Mouse (Mus musculus): ENCODE data around the gene Ift172. TPM values are rescaled to one million over a fixed set of nuclear protein-coding genes. Genes with fewer than 3 reads are reported as not detected.
A peak's percentile ranks its signal among the peaks of the same experiment; 100 is the strongest.

Gene Ift172
- polyA plus RNA-seq, 1 experiment from 2014 or later, result 28.5 TPM

- 72% methylated on average over 7 of the region's 8 CpGs for WGBS
- H3K9me3 ChIP-seq (ENCODE audit: control insufficient read depth, low read length), result 0 out of 2 replicates have a peak, but pooled peaks cover 4% of the 10 kb centered on the region
- no peak overlapping the region for H3K4me3 ChIP-seq (ENCODE audit: control insufficient read depth in 1 of 2, insufficient read depth in 1 of 2, low read depth in 1 of 2, low read length in 2 of 2)
Observed at GRCm38 (mm10) chr5:31301866-31302265, 10.9 kb upstream of the Ift172 start.

GRCm38 (mm10) chr5:31298486-31298885 is 7.6 kb upstream of the Ift172 start:
- H3K4me1 ChIP-seq (ENCODE audit: control insufficient read depth in 2 of 2, insufficient read depth in 2 of 2, low read length in 2 of 2), result peaks cover 5 to 11% of the 10 kb centered on the region in 2 experiments; a peak in 1 of 4 replicates
- H3K27me3 ChIP-seq (ENCODE audit: control insufficient read depth, insufficient read depth, low read length), result 0 out of 2 replicates have a peak, but pooled peaks cover 3% of the 10 kb centered on the region
- H3K4me2 ChIP-seq (ENCODE audit: low read length), result no peak overlapping the region
- no peak overlapping the region for H3K4me3 ChIP-seq (ENCODE audit: control insufficient read depth in 1 of 2, insufficient read depth in 1 of 2, low read depth in 1 of 2, low read length in 2 of 2)
- 41% methylated on average over 2 of the region's 2 CpGs for WGBS
- no peak for ATAC-seq (ENCODE audit: insufficient number of reproducible peaks, insufficient read depth, low FRiP score, low read depth)
- H3K27ac ChIP-seq (replicated peaks in 1 of 2; ENCODE audit: control insufficient read depth in 1 of 2, insufficient read depth in 1 of 2, low read depth in 2 of 2, low read length in 2 of 2), result no peak overlapping the region
- H3K9me3 ChIP-seq (ENCODE audit: control insufficient read depth, low read length), result no peaks in the 10 kb centered on the region
- 0 out of 2 replicates have a peak, but pooled peaks cover under 1% of the 10 kb centered on the region for H3K36me3 ChIP-seq (ENCODE audit: control insufficient read depth, insufficient read depth, low read length)
- H3K9ac ChIP-seq (ENCODE audit: low read length), result no peak overlapping the region

More at GRCm38 (mm10) chr5:31301866-31302265, 10.9 kb upstream of the Ift172 start:
- Histone ChIP-seq H3K4me2 (ENCODE audit: low read length) (no peak overlapping the region), H3K27me3 (ENCODE audit: control insufficient read depth, insufficient read depth, low read length) (0 out of 2 replicates have a peak, but pooled peaks cover 3% of the 10 kb centered on the region), H3K36me3 (ENCODE audit: control insufficient read depth, insufficient read depth, low read length) (no peaks in the 10 kb centered on the region), H3K9ac (ENCODE audit: low read length) (no peak overlapping the region), H3K4me1 (ENCODE audit: control insufficient read depth in 2 of 2, insufficient read depth in 2 of 2, low read length in 2 of 2) (peaks cover 4% of the 10 kb centered on the region in 2 experiments; a peak in 1 of 4 replicates), H3K27ac (replicated peaks in 1 of 2; ENCODE audit: control insufficient read depth in 1 of 2, insufficient read depth in 1 of 2, low read depth in 2 of 2, low read length in 2 of 2) (no peak overlapping the region)
- no peak for ATAC-seq (ENCODE audit: insufficient number of reproducible peaks, insufficient read depth, low FRiP score, low read depth)

- Histone ChIP-seq H3K4me1 (ENCODE audit: control insufficient read depth in 2 of 2, insufficient read depth in 2 of 2, low read length in 2 of 2) (peaks cover 5 to 11% of the 10 kb centered on the region in 2 experiments; a peak in 1 of 4 replicates), H3K27ac (replicated peaks in 1 of 2; ENCODE audit: control insufficient read depth in 1 of 2, insufficient read depth in 1 of 2, low read depth in 2 of 2, low read length in 2 of 2) (no peak overlapping the region), H3K4me3 (ENCODE audit: control insufficient read depth in 1 of 2, insufficient read depth in 1 of 2, low read depth in 1 of 2, low read length in 2 of 2) (no peak overlapping the region), H3K9ac (ENCODE audit: low read length) (no peak overlapping the region), H3K36me3 (ENCODE audit: control insufficient read depth, insufficient read depth, low read length) (peaks cover 5% of the 10 kb centered on the region; the same call in 1 of the 2 replicates), H3K27me3 (ENCODE audit: control insufficient read depth, insufficient read depth, low read length) (0 out of 2 replicates have a peak, but pooled peaks cover 3% of the 10 kb centered on the region), H3K4me2 (ENCODE audit: low read length) (no peak overlapping the region), H3K9me3 (ENCODE audit: control insufficient read depth, low read length) (no peaks in the 10 kb centered on the region)
- 80% methylated on average over 3 of the region's 3 CpGs for WGBS
- no peak for ATAC-seq (ENCODE audit: insufficient number of reproducible peaks, insufficient read depth, low FRiP score, low read depth)
Observed at GRCm38 (mm10) chr5:31297981-31298380, 7.1 kb upstream of the Ift172 start.

GRCm38 (mm10) chr5:31297047-31297757 is 6.3 kb upstream of the Ift172 start, which contains the start of gene Gckr:
Gckr (plus strand) TSS chr5:31297443.
- WGBS, result 33% methylated on average over 13 of the region's 13 CpGs

GRCm38 (mm10) chr5:31295606-31296141 is 4.8 kb upstream of the Ift172 start, which contains the start of gene Fndc4:
Fndc4 (minus strand) TSS chr5:31296080.
- peak; percentile 20; the same call in 1 of the 2 replicates for ATAC-seq (ENCODE audit: insufficient number of reproducible peaks, insufficient read depth, low FRiP score, low read depth)
- WGBS, result under 1% methylated on average over 43 of the region's 46 CpGs
- Histone ChIP-seq H3K4me2 (ENCODE audit: low read length) (peak within 1 kb of the TSS; percentile 98), H3K27me3 (ENCODE audit: control insufficient read depth, insufficient read depth, low read length) (0 out of 2 replicates have a peak, but pooled peaks cover 3% of the 10 kb centered on the region), H3K36me3 (ENCODE audit: control insufficient read depth, insufficient read depth, low read length) (peaks cover 11% of the 10 kb centered on the region; the same call in 1 of the 2 replicates), H3K27ac (replicated peaks in 1 of 2; ENCODE audit: control insufficient read depth in 1 of 2, insufficient read depth in 1 of 2, low read depth in 2 of 2, low read length in 2 of 2) (peak within 1 kb of the TSS in 1 of 2 experiments; percentile 28; a peak in 1 of 4 replicates), H3K4me1 (ENCODE audit: control insufficient read depth in 2 of 2, insufficient read depth in 2 of 2, low read length in 2 of 2) (peaks cover 5 to 16% of the 10 kb centered on the region in 2 experiments; a peak in 1 of 4 replicates), H3K9ac (ENCODE audit: low read length) (peak within 1 kb of the TSS; percentile 86), H3K9me3 (ENCODE audit: control insufficient read depth, low read length) (no peaks in the 10 kb centered on the region), H3K4me3 (ENCODE audit: control insufficient read depth in 1 of 2, insufficient read depth in 1 of 2, low read depth in 1 of 2, low read length in 2 of 2) (peak within 1 kb of the TSS; percentile 70 to 80)

More at GRCm38 (mm10) chr5:31297047-31297757, 6.3 kb upstream of the Ift172 start, which contains the start of gene Gckr:
- peaks cover 5 to 11% of the 10 kb centered on the region in 2 experiments; a peak in 1 of 4 replicates for H3K4me1 ChIP-seq (ENCODE audit: control insufficient read depth in 2 of 2, insufficient read depth in 2 of 2, low read length in 2 of 2)
- no peak within 1 kb of the TSS for H3K4me3 ChIP-seq (ENCODE audit: control insufficient read depth in 1 of 2, insufficient read depth in 1 of 2, low read depth in 1 of 2, low read length in 2 of 2)
- no peak within 1 kb of the TSS for H3K9ac ChIP-seq (ENCODE audit: low read length)
- H3K36me3 ChIP-seq (ENCODE audit: control insufficient read depth, insufficient read depth, low read length), result peaks cover 11% of the 10 kb centered on the region; the same call in 1 of the 2 replicates
- H3K4me2 ChIP-seq (ENCODE audit: low read length), result peak within 1 kb of the TSS; percentile 98
- H3K27ac ChIP-seq (replicated peaks in 1 of 2; ENCODE audit: control insufficient read depth in 1 of 2, insufficient read depth in 1 of 2, low read depth in 2 of 2, low read length in 2 of 2), result no peak within 1 kb of the TSS
- H3K27me3 ChIP-seq (ENCODE audit: control insufficient read depth, insufficient read depth, low read length), result 0 out of 2 replicates have a peak, but pooled peaks cover 3% of the 10 kb centered on the region
- ATAC-seq (ENCODE audit: insufficient number of reproducible peaks, insufficient read depth, low FRiP score, low read depth), result no peak
- H3K9me3 ChIP-seq (ENCODE audit: control insufficient read depth, low read length), result no peaks in the 10 kb centered on the region

GRCm38 (mm10) chr5:31294964-31295605 is 4.2 kb upstream of the Ift172 start:
- WGBS, result 6% methylated on average over 29 of the region's 29 CpGs
- Histone ChIP-seq H3K9ac (ENCODE audit: low read length) (peak overlapping the region; percentile 86), H3K4me2 (ENCODE audit: low read length) (peak overlapping the region; percentile 98), H3K36me3 (ENCODE audit: control insufficient read depth, insufficient read depth, low read length) (peaks cover 11% of the 10 kb centered on the region; the same call in 1 of the 2 replicates), H3K27me3 (ENCODE audit: control insufficient read depth, insufficient read depth, low read length) (0 out of 2 replicates have a peak, but pooled peaks cover 3% of the 10 kb centered on the region), H3K9me3 (ENCODE audit: control insufficient read depth, low read length) (no peaks in the 10 kb centered on the region), H3K4me3 (ENCODE audit: control insufficient read depth in 1 of 2, insufficient read depth in 1 of 2, low read depth in 1 of 2, low read length in 2 of 2) (peak overlapping the region; percentile 70 to 80), H3K4me1 (ENCODE audit: control insufficient read depth in 2 of 2, insufficient read depth in 2 of 2, low read length in 2 of 2) (peaks cover 8 to 19% of the 10 kb centered on the region in 2 experiments; a peak in 3 of 4 replicates), H3K27ac (replicated peaks in 1 of 2; ENCODE audit: control insufficient read depth in 1 of 2, insufficient read depth in 1 of 2, low read depth in 2 of 2, low read length in 2 of 2) (peak overlapping the region in 1 of 2 experiments; percentile 28; a peak in 1 of 4 replicates)
- no peak for ATAC-seq (ENCODE audit: insufficient number of reproducible peaks, insufficient read depth, low FRiP score, low read depth)

GRCm38 (mm10) chr5:31291361-31291688 is 409 bp upstream of the Ift172 start:
- Histone ChIP-seq H3K27ac (replicated peaks in 1 of 2; ENCODE audit: control insufficient read depth in 1 of 2, insufficient read depth in 1 of 2, low read depth in 2 of 2, low read length in 2 of 2) (peak overlapping the region; percentile 82 to 87), H3K36me3 (ENCODE audit: control insufficient read depth, insufficient read depth, low read length) (peaks cover 21% of the 10 kb centered on the region), H3K4me3 (ENCODE audit: control insufficient read depth in 1 of 2, insufficient read depth in 1 of 2, low read depth in 1 of 2, low read length in 2 of 2) (peak overlapping the region; percentile 61 to 74), H3K9me3 (ENCODE audit: control insufficient read depth, low read length) (no peaks in the 10 kb centered on the region), H3K27me3 (ENCODE audit: control insufficient read depth, insufficient read depth, low read length) (no peaks in the 10 kb centered on the region), H3K4me2 (ENCODE audit: low read length) (peak overlapping the region; percentile 71), H3K4me1 (ENCODE audit: control insufficient read depth in 2 of 2, insufficient read depth in 2 of 2, low read length in 2 of 2) (peaks cover 5 to 20% of the 10 kb centered on the region in 2 experiments; a peak in 3 of 4 replicates), H3K9ac (ENCODE audit: low read length) (peak overlapping the region; percentile 65)
- ATAC-seq (ENCODE audit: insufficient number of reproducible peaks, insufficient read depth, low FRiP score, low read depth), result no peak
- 7% methylated on average over 9 of the region's 9 CpGs for WGBS
